Comparison of ENCODE assay signal across 9 mouse cellular contexts in genomic region chr19:23893093-23893889, GRCm38 (mm10).
A peak's percentile ranks its signal among the peaks of the same experiment; 100 is the strongest.
DNase-seq lines count a peak whose midpoint lies in the region; ATAC-seq and TF ChIP-seq lines count a peak whose summit lies in the region.
"Had no signal": no experiment of that assay in that cellular context is flagged by ENCODE, and none has a peak within 500 bp of the region (broad histone marks: within the 10 kb centered on the region; RNA-seq: fewer than 3 reads in every experiment).

No protein-coding gene starts in this region.

- no peak for TF ChIP-seq POLR2A in olfactory bulb, adult 2 months (IDR thresholded peaks at IDR 0.05; ENCODE audit: insufficient read depth, low read depth, low read length)

- H3K36me3 ChIP-seq in forebrain, postnatal 0 days (ENCODE audit: insufficient read depth), result no peaks in the 10 kb centered on the region; the same call in 1 of the 2 replicates
- H3K36me3 ChIP-seq in liver, postnatal 0 days (replicated peaks; ENCODE audit: insufficient read depth, low read length), result no peaks in the 10 kb centered on the region

- no peaks in the 10 kb centered on the region for H3K4me1 ChIP-seq in forebrain, postnatal 0 days (ENCODE audit: insufficient read depth)
- H3K4me1 ChIP-seq in liver, postnatal 0 days (ENCODE audit: insufficient read depth), result peaks cover 5% of the 10 kb centered on the region; the same call in 1 of the 2 replicates
- H3K4me1 ChIP-seq in olfactory bulb, adult 2 months (ENCODE audit: control insufficient read depth, insufficient read depth, low read length), result peaks cover 13% of the 10 kb centered on the region

- H3K9me3 ChIP-seq in forebrain, postnatal 0 days (ENCODE audit: low read length), result no peaks in the 10 kb centered on the region
- no peaks in the 10 kb centered on the region for H3K9me3 ChIP-seq in liver, postnatal 0 days (ENCODE audit: low read length)

- H3K27ac ChIP-seq in forebrain, postnatal 0 days (ENCODE audit: low read depth, low read length), result no peak overlapping the region
- H3K27ac ChIP-seq in liver, postnatal 0 days (ENCODE audit: low read depth), result no peak overlapping the region
- no peak overlapping the region for H3K27ac ChIP-seq in olfactory bulb, adult 2 months (ENCODE audit: insufficient read depth, low read depth, low read length)

- WGBS in forebrain, postnatal 0 days, result 22% methylated on average over 105 of the region's 110 CpGs
- WGBS in liver, postnatal 0 days (ENCODE audit: insufficient replicate concordance), result 23% methylated on average over 83 of the region's 110 CpGs
- 37% methylated on average over 110 of the region's 110 CpGs for WGBS in olfactory bulb, adult 2 months

- DNase-seq in ovary, postnatal 10 days (ENCODE audit: low spot score), result peak; percentile 21
- no peak for DNase-seq in ovary, adult 18-20 months (ENCODE audit: low spot score)
- peak; percentile 86 for DNase-seq in forebrain, postnatal 0 days
- DNase-seq in heart, postnatal 10 days, result peak; percentile 63 to 71
- peak; percentile 59 to 67 for DNase-seq in layer of hippocampus, adult 18-20 months (ENCODE audit: low spot score in 2 of 2)
- peak; percentile 21 for DNase-seq in liver, postnatal 0 days

- no peaks in the 10 kb centered on the region for H3K27me3 ChIP-seq in forebrain, postnatal 0 days (ENCODE audit: insufficient read depth, low read length)
- H3K27me3 ChIP-seq in liver, postnatal 0 days (ENCODE audit: insufficient read depth, low read length), result peaks cover 32% of the 10 kb centered on the region
- H3K27me3 ChIP-seq: CH12.LX had no signal

- H3K4me3 ChIP-seq in forebrain, postnatal 0 days (ENCODE audit: low read depth, low read length), result peak overlapping the region; percentile 35
- peak overlapping the region; percentile 4; the same call in 1 of the 2 replicates for H3K4me3 ChIP-seq in liver, postnatal 0 days (ENCODE audit: low read depth, low read length)
- H3K4me3 ChIP-seq in olfactory bulb, adult 2 months (ENCODE audit: insufficient read depth, low read depth, low read length), result peak overlapping the region; percentile 38

- peak; percentile 93 for ATAC-seq in forebrain, postnatal 0 days
- ATAC-seq in liver, postnatal 0 days, result 0 out of 2 replicates have a peak, but pooled peaks have one; percentile 21
- ATAC-seq in monocyte, adult 5-6 weeks (replicated peaks; ENCODE audit: insufficient number of reproducible peaks, low FRiP score, low TSS enrichment, poor library complexity, severe bottlenecking), result no peak

- intact Hi-C loops in heart, postnatal 10 days (cut with DNase I), result no loop called here

- no peak for TF ChIP-seq EP300 in liver, postnatal 0 days (IDR thresholded peaks at IDR 0.05; ENCODE audit: low read depth)

- H3K9ac ChIP-seq in forebrain, postnatal 0 days, result peak overlapping the region; percentile 46
- no peak overlapping the region for H3K9ac ChIP-seq in liver, postnatal 0 days (replicated peaks)

- H3K4me2 ChIP-seq in forebrain, postnatal 0 days (ENCODE audit: low read depth), result peak overlapping the region; percentile 46
- peak overlapping the region; percentile 32; the same call in 1 of the 2 replicates for H3K4me2 ChIP-seq in liver, postnatal 0 days (ENCODE audit: low read depth, low read length)

- peak; percentile 61 for TF ChIP-seq CTCF in forebrain, postnatal 0 days (IDR thresholded peaks at IDR 0.05; ENCODE audit: low read depth)
- TF ChIP-seq CTCF in liver, postnatal 0 days (IDR thresholded peaks at IDR 0.05; ENCODE audit: low read depth), result no peak
- TF ChIP-seq CTCF in olfactory bulb, adult 2 months (IDR thresholded peaks at IDR 0.05; ENCODE audit: insufficient read depth, low read depth, low read length), result no peak
